In the genomic region with DNA sequence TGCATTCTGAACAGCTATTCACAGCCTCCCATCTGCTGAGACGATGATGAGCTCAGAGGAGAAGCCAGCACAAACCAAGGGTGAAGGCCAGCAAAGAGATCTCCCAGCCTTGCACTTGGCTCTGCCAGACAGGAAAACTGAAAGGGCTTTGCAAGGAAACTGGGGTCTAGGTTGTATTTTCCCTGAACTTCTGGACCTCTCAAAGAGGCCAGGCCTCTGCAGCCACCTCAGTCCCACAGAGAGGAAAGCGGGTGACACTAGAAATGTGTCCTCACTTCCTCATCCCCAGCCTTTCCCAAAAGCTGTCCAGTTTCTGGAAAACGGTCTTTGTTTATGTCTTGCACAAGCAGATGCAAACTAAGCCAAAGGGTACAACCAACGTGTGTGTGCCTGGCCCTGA, we compare ENCODE assay signal across 21 mouse cellular contexts. TPM values are rescaled to one million over a fixed set of nuclear protein-coding genes. Genes with fewer than 3 reads are reported as not detected.
DNase-seq lines count a peak whose midpoint lies in the region; ATAC-seq and TF ChIP-seq lines count a peak whose summit lies in the region.
"Had no signal": no experiment of that assay in that cellular context is flagged by ENCODE, and none has a peak within 500 bp of the region (broad histone marks: within the 10 kb centered on the region; RNA-seq: fewer than 3 reads in every experiment).

No protein-coding gene starts in this region.

- DNase-seq in lung, embryonic 14.5 days: peak; percentile 60
- no peak for DNase-seq in lung, adult 2 months
- DNase-seq in adipocyte (ENCODE audit: low spot score): peak; percentile 91
- DNase-seq in lung, postnatal 36 days: peak; percentile 16
- DNase-seq in forebrain, embryonic 10.5 days (ENCODE audit: extremely low spot score, low spot score): no peak
- DNase-seq: adrenal gland, postnatal 36 days; cerebellum, adult 11 months; cerebellum, postnatal 10 days; gastrocnemius, adult 2 months; heart, postnatal 36 days; layer of hippocampus, adult 9-11 months; liver, embryonic 13.5 days; thymus, postnatal 25 days had no signal

- H3K4me3 ChIP-seq in intestine, embryonic 15.5 days (replicated peaks): no peak overlapping the region
- H3K4me3 ChIP-seq in intestine, postnatal 0 days (ENCODE audit: low read depth, low read length): no peak overlapping the region
- H3K4me3 ChIP-seq in lung, embryonic 14.5 days (ENCODE audit: low read depth, low read length): no peak overlapping the region
- H3K4me3 ChIP-seq in lung, adult 2 months (replicated peaks; ENCODE audit: extremely low read depth, low read depth, low read length): no peak overlapping the region
- H3K4me3 ChIP-seq in forebrain, embryonic 10.5 days: no peak overlapping the region
- H3K4me3 ChIP-seq in forebrain, embryonic 16.5 days (replicated peaks; ENCODE audit: low read length): no peak overlapping the region
- H3K4me3 ChIP-seq: embryonic facial prominence, embryonic 12.5 days; forebrain, embryonic 12.5 days; gastrocnemius, adult 2 months; heart, embryonic 15.5 days; hindbrain, embryonic 13.5 days; liver, embryonic 13.5 days had no signal

- no peaks in the 10 kb centered on the region for H3K36me3 ChIP-seq in intestine, embryonic 15.5 days
- no peaks in the 10 kb centered on the region for H3K36me3 ChIP-seq in intestine, postnatal 0 days (ENCODE audit: control insufficient read depth, insufficient read depth)
- H3K36me3 ChIP-seq in lung, embryonic 14.5 days (ENCODE audit: insufficient read depth): no peaks in the 10 kb centered on the region
- no peaks in the 10 kb centered on the region for H3K36me3 ChIP-seq in forebrain, embryonic 10.5 days (replicated peaks)
- no peaks in the 10 kb centered on the region for H3K36me3 ChIP-seq in forebrain, embryonic 16.5 days (ENCODE audit: control insufficient read depth, insufficient read depth)
- H3K36me3 ChIP-seq: embryonic facial prominence, embryonic 12.5 days; forebrain, embryonic 12.5 days; heart, embryonic 15.5 days; hindbrain, embryonic 13.5 days; liver, embryonic 13.5 days had no signal

- H3K9ac ChIP-seq in intestine, embryonic 15.5 days: no peak overlapping the region
- no peak overlapping the region for H3K9ac ChIP-seq in intestine, postnatal 0 days (ENCODE audit: low read depth, low read length)
- no peak overlapping the region for H3K9ac ChIP-seq in lung, embryonic 14.5 days
- H3K9ac ChIP-seq in forebrain, embryonic 16.5 days (replicated peaks; ENCODE audit: low read depth, low read length): no peak overlapping the region
- H3K9ac ChIP-seq: embryonic facial prominence, embryonic 12.5 days; forebrain, embryonic 12.5 days; heart, embryonic 15.5 days; hindbrain, embryonic 13.5 days; liver, embryonic 13.5 days had no signal

- TF ChIP-seq CTCF in intestine, postnatal 0 days (IDR thresholded peaks at IDR 0.05; ENCODE audit: low read depth): no peak
- no peak for TF ChIP-seq CTCF in lung, embryonic 14.5 days (IDR thresholded peaks at IDR 0.05; ENCODE audit: low read depth)
- TF ChIP-seq CTCF in lung, adult 2 months (IDR thresholded peaks at IDR 0.05; ENCODE audit: insufficient read depth, low read length): no peak

- peaks cover 26% of the 10 kb centered on the region for H3K4me1 ChIP-seq in intestine, embryonic 15.5 days (replicated peaks)
- H3K4me1 ChIP-seq in intestine, postnatal 0 days (replicated peaks; ENCODE audit: control insufficient read depth, insufficient read depth, low read length): peaks cover 10% of the 10 kb centered on the region; the same call in 1 of the 2 replicates
- H3K4me1 ChIP-seq in lung, embryonic 14.5 days (ENCODE audit: insufficient read depth): peaks cover 16% of the 10 kb centered on the region
- no peaks in the 10 kb centered on the region for H3K4me1 ChIP-seq in lung, adult 2 months (ENCODE audit: control insufficient read depth, insufficient read depth, low read length)
- H3K4me1 ChIP-seq in forebrain, embryonic 10.5 days: peaks cover 12% of the 10 kb centered on the region; the same call in 1 of the 2 replicates
- no peaks in the 10 kb centered on the region for H3K4me1 ChIP-seq in forebrain, embryonic 16.5 days (replicated peaks; ENCODE audit: control insufficient read depth, insufficient read depth, low read length)
- H3K4me1 ChIP-seq: embryonic facial prominence, embryonic 12.5 days; heart, embryonic 15.5 days; liver, embryonic 13.5 days had no signal

- TF ChIP-seq POLR2A in lung, adult 2 months (IDR thresholded peaks at IDR 0.05; ENCODE audit: borderline replicate concordance, extremely low read depth, low read depth, low read length): no peak

- ATAC-seq in intestine, embryonic 15.5 days: no peak
- no peak for ATAC-seq in intestine, postnatal 0 days
- 0 out of 2 replicates have a peak, but pooled peaks have one; percentile 26 for ATAC-seq in lung, embryonic 14.5 days (ENCODE audit: insufficient read depth)
- no peak for ATAC-seq in forebrain, embryonic 16.5 days

- no peaks in the 10 kb centered on the region for H3K27me3 ChIP-seq in intestine, embryonic 15.5 days (replicated peaks)
- H3K27me3 ChIP-seq in intestine, postnatal 0 days (replicated peaks; ENCODE audit: control insufficient read depth, insufficient read depth, low read length): no peaks in the 10 kb centered on the region
- H3K27me3 ChIP-seq in lung, embryonic 14.5 days (ENCODE audit: insufficient read depth, low read length): no peaks in the 10 kb centered on the region
- H3K27me3 ChIP-seq in forebrain, embryonic 10.5 days (ENCODE audit: poor library complexity, severe bottlenecking): no peaks in the 10 kb centered on the region
- no peaks in the 10 kb centered on the region for H3K27me3 ChIP-seq in forebrain, embryonic 16.5 days (replicated peaks; ENCODE audit: control insufficient read depth, insufficient read depth, low read length)
- H3K27me3 ChIP-seq: embryonic facial prominence, embryonic 12.5 days; forebrain, embryonic 12.5 days; heart, embryonic 15.5 days; hindbrain, embryonic 13.5 days; liver, embryonic 13.5 days had no signal

- H3K27ac ChIP-seq in intestine, embryonic 15.5 days: peak overlapping the region; percentile 7; the same call in 1 of the 2 replicates
- H3K27ac ChIP-seq in intestine, postnatal 0 days (ENCODE audit: low read depth, low read length): no peak overlapping the region
- peak overlapping the region; percentile 55 for H3K27ac ChIP-seq in lung, embryonic 14.5 days (ENCODE audit: low read depth)
- H3K27ac ChIP-seq in forebrain, embryonic 10.5 days: no peak overlapping the region
- no peak overlapping the region for H3K27ac ChIP-seq in forebrain, embryonic 16.5 days (ENCODE audit: low read length)
- H3K27ac ChIP-seq: embryonic facial prominence, embryonic 12.5 days; forebrain, embryonic 12.5 days; gastrocnemius, adult 2 months; heart, embryonic 15.5 days; hindbrain, embryonic 13.5 days; liver, embryonic 13.5 days; macrophage had no signal

- no peak overlapping the region for H3K4me2 ChIP-seq in intestine, embryonic 15.5 days (replicated peaks)
- no peak overlapping the region for H3K4me2 ChIP-seq in intestine, postnatal 0 days (replicated peaks; ENCODE audit: low read depth)
- no peak overlapping the region for H3K4me2 ChIP-seq in lung, embryonic 14.5 days
- H3K4me2 ChIP-seq in forebrain, embryonic 16.5 days (ENCODE audit: low read length): no peak overlapping the region
- H3K4me2 ChIP-seq: embryonic facial prominence, embryonic 12.5 days; forebrain, embryonic 12.5 days; heart, embryonic 15.5 days; hindbrain, embryonic 13.5 days; liver, embryonic 13.5 days had no signal

- WGBS in intestine, embryonic 15.5 days: 51% methylated on average over 4 of the region's 4 CpGs
- WGBS in intestine, postnatal 0 days: 62% methylated on average over 4 of the region's 4 CpGs
- WGBS in lung, embryonic 14.5 days: 44% methylated on average over 4 of the region's 4 CpGs
- 50% methylated on average over 4 of the region's 4 CpGs for WGBS in lung, adult 2 months
- 88% methylated on average over 4 of the region's 4 CpGs for WGBS in forebrain, embryonic 10.5 days
- 80% methylated on average over 4 of the region's 4 CpGs for WGBS in forebrain, embryonic 16.5 days

- H3K9me3 ChIP-seq in intestine, embryonic 15.5 days: no peaks in the 10 kb centered on the region
- H3K9me3 ChIP-seq in intestine, postnatal 0 days (ENCODE audit: control insufficient read depth): no peaks in the 10 kb centered on the region
- H3K9me3 ChIP-seq in lung, embryonic 14.5 days (ENCODE audit: low read depth, low read length): no peaks in the 10 kb centered on the region
- H3K9me3 ChIP-seq in forebrain, embryonic 10.5 days: no peaks in the 10 kb centered on the region
- no peaks in the 10 kb centered on the region for H3K9me3 ChIP-seq in forebrain, embryonic 16.5 days (ENCODE audit: control insufficient read depth, low read length)
- H3K9me3 ChIP-seq: embryonic facial prominence, embryonic 12.5 days; forebrain, embryonic 12.5 days; heart, embryonic 15.5 days; hindbrain, embryonic 13.5 days; liver, embryonic 13.5 days had no signal

RNA-seq across cellular contexts. Expression of a gene that starts 54.2 kb away (rescaled TPM):
- polyA plus RNA-seq in intestine, embryonic 15.5 days (2015; fragmentation: Nextera tagmentation; extraction: Ambion mirVana): 18.3 and 18.4 TPM in 2 replicates
- 7.1 TPM in 2 replicates for polyA plus RNA-seq in intestine, postnatal 0 days (2015; fragmentation: Nextera tagmentation; extraction: Ambion mirVana)
- polyA plus RNA-seq in lung, embryonic 14.5 days (2014; fragmentation: Nextera tagmentation; extraction: Ambion mirVana): 23.3 and 24.2 TPM in 2 replicates
- 7.0 and 10.0 TPM in 2 replicates for polyA plus RNA-seq in lung, adult 2 months (2012; rRNA removed)
- 1.2 and 1.5 TPM in 2 replicates for polyA plus RNA-seq in forebrain, embryonic 10.5 days (2016; fragmentation: Nextera tagmentation; extraction: Ambion mirVana)
- polyA plus RNA-seq in forebrain, embryonic 16.5 days (2015; fragmentation: Nextera tagmentation; extraction: Ambion mirVana): 8.9 and 9.9 TPM in 2 replicates
- polyA plus RNA-seq: macrophage had no signal

Comparison
In these comparisons a context has a peak if more than half of its experiments do, and no peak if none do; other contexts are left out.
1. H3K27ac ChIP-seq: peak in intestine, embryonic 15.5 days (single experiment) and lung, embryonic 14.5 days (single experiment); none in intestine, postnatal 0 days (single experiment), forebrain, embryonic 10.5 days (single experiment) and forebrain, embryonic 16.5 days (single experiment).
2. DNase-seq: peak in lung, embryonic 14.5 days (single experiment), adipocyte (single experiment) and lung, postnatal 36 days (single experiment); none in lung, adult 2 months (single experiment) and forebrain, embryonic 10.5 days (single experiment).